Mouse (Mus musculus): Measurements from ENCODE around the gene Retreg1.
"Not testable (repeated sequence)": the region's sequence is repeated elsewhere in the genome, so short reads cannot be mapped to it uniquely, and the experiment has no call there.

Gene Retreg1

DNA sequence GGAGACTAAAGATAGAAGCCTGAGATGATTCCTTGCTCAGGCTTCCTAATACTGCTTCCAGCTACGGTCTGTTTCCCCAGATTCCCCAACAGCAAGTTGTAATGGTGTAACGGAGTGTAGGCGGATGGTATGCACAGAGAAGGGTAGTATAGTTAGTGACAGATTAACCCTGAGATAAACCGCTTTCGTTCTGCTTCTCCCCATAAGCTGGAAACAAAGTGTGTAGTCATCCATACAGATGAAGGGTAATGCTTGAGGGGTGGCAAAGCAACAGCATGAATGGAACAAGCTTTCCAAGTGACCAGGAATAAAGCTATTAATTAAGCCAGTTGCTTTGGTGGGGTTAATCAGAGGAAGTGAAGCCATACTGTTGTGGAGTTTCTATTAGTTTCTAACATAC lies 156.6 kb downstream of the Retreg1 start:
- DNase-seq (ENCODE audit: low read depth), result not testable (repeated sequence)

DNA sequence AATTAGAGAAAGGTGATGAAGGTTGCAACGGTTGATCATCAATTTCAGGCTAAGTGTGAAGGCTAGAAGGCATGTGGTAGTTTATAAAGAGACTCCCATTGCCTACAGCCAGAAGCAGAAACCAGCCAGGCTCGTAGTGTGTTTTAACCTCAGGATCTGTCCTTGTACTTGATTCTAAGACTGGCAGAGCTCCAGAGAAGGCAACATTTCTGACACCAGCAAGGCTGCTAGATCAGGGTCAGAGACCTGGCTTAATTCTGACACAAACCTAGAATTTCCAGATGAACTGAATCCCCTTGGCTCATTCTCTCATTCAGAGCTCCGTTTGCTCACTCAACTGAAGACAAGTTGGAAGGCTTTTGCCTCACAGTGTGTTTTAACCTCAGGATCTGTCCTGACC lies 165.6 kb downstream of the Retreg1 start:
- no peak for DNase-seq (ENCODE audit: low read depth)

GRCm38 (mm10) chr15:26012891-26013290 lies 169.9 kb downstream of the Retreg1 start:
- no peak for DNase-seq (ENCODE audit: low read depth)

DNA sequence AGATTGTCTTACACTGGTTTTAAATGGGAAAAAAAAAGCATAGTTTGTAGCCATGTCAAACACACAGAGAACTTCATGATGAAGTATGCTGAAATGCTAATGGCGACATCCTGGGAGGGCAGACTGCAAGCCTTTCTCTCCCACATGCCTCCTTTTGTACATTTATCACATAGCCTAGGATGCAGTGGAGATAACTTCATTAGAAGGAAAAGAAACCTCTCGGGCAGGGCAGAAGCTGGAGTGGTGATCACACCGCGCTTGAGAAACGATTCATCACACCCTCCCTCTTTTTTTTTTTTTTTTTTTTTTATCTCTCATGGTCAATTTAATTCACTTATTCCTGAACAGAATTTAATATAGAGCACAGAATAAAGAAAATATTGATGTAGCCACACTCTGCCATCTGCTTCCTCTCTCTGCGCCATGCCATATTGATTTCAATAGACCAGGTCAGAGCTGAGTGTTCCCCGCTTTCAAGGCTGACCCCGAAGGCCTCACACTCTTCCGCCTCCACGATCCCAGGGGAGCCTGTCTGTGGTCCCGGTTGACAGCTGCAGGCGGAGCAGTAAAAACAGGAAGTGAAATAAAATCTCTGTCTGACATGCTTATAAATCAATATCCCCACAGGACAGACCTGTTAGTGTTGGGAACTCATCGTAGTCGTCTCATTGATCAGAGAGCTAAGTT lies 173.1 kb downstream of the Retreg1 start:
- no peak for DNase-seq (ENCODE audit: low read depth)

- DNase-seq (ENCODE audit: low read depth), result no peak
These were observed 178.7 kb downstream of the Retreg1 start for GRCm38 (mm10) chr15:26021721-26022120.

GRCm38 (mm10) chr15:26022636-26023035 lies 179.7 kb downstream of the Retreg1 start:
- no peak for DNase-seq (ENCODE audit: low read depth)
